ENCODE assay signal across 22 mouse cellular contexts in genomic region chr19:36630361-36630760, GRCm38 (mm10).
DNase-seq lines count a peak whose midpoint lies in the region; ATAC-seq and TF ChIP-seq lines count a peak whose summit lies in the region.
"Had no signal": no experiment of that assay in that cellular context is flagged by ENCODE, and none has a peak within 500 bp of the region (broad histone marks: within the 10 kb centered on the region; RNA-seq: fewer than 3 reads in every experiment).

No protein-coding gene starts in this region.

- H3K4me3 ChIP-seq in hindbrain, postnatal 0 days (ENCODE audit: low read length), result no peak overlapping the region
- no peak overlapping the region for H3K4me3 ChIP-seq in hindbrain, embryonic 13.5 days
- no peak overlapping the region for H3K4me3 ChIP-seq in liver, embryonic 15.5 days (replicated peaks)
- H3K4me3 ChIP-seq: embryonic facial prominence, embryonic 15.5 days; heart, adult 2 months; hindbrain, embryonic 12.5 days had no signal

- no peaks in the 10 kb centered on the region for H3K4me1 ChIP-seq in hindbrain, postnatal 0 days (ENCODE audit: insufficient read depth, low read length)
- no peaks in the 10 kb centered on the region for H3K4me1 ChIP-seq in hindbrain, embryonic 13.5 days (replicated peaks)
- H3K4me1 ChIP-seq in liver, embryonic 15.5 days (replicated peaks), result peaks cover 5% of the 10 kb centered on the region; the same call in 1 of the 2 replicates
- H3K4me1 ChIP-seq: embryonic facial prominence, embryonic 15.5 days; hindbrain, embryonic 12.5 days had no signal

- H3K9me3 ChIP-seq in hindbrain, postnatal 0 days (ENCODE audit: low read length), result no peaks in the 10 kb centered on the region
- H3K9me3 ChIP-seq in hindbrain, embryonic 13.5 days, result 0 out of 2 replicates have a peak, but pooled peaks cover 4% of the 10 kb centered on the region
- H3K9me3 ChIP-seq in liver, embryonic 15.5 days (replicated peaks), result no peaks in the 10 kb centered on the region
- H3K9me3 ChIP-seq: embryonic facial prominence, embryonic 15.5 days; hindbrain, embryonic 12.5 days had no signal

- no peak for TF ChIP-seq CTCF in hindbrain, postnatal 0 days (IDR thresholded peaks at IDR 0.05; ENCODE audit: low read depth)

- H3K27ac ChIP-seq in hindbrain, postnatal 0 days, result no peak overlapping the region
- H3K27ac ChIP-seq in hindbrain, embryonic 13.5 days, result no peak overlapping the region
- H3K27ac ChIP-seq in liver, embryonic 15.5 days (replicated peaks), result peak overlapping the region; percentile 41; the same call in 1 of the 2 replicates
- H3K27ac ChIP-seq: embryonic facial prominence, embryonic 15.5 days; heart, adult 2 months; hindbrain, embryonic 12.5 days had no signal

- no peak overlapping the region for H3K4me2 ChIP-seq in hindbrain, postnatal 0 days (ENCODE audit: low read depth, low read length)
- H3K4me2 ChIP-seq in hindbrain, embryonic 13.5 days, result no peak overlapping the region
- H3K4me2 ChIP-seq in liver, embryonic 15.5 days, result no peak overlapping the region
- H3K4me2 ChIP-seq: embryonic facial prominence, embryonic 15.5 days; heart, embryonic 11.5 days; hindbrain, embryonic 12.5 days had no signal

- no peak overlapping the region for H3K9ac ChIP-seq in hindbrain, postnatal 0 days (replicated peaks; ENCODE audit: low read length)
- no peak overlapping the region for H3K9ac ChIP-seq in hindbrain, embryonic 13.5 days
- no peak overlapping the region for H3K9ac ChIP-seq in liver, embryonic 15.5 days
- H3K9ac ChIP-seq: embryonic facial prominence, embryonic 15.5 days; forebrain, postnatal 0 days; hindbrain, embryonic 12.5 days had no signal

- H3K27me3 ChIP-seq in hindbrain, postnatal 0 days (ENCODE audit: insufficient read depth, low read length), result no peaks in the 10 kb centered on the region
- H3K27me3 ChIP-seq in hindbrain, embryonic 13.5 days, result no peaks in the 10 kb centered on the region
- H3K27me3 ChIP-seq in liver, embryonic 15.5 days, result no peaks in the 10 kb centered on the region
- H3K27me3 ChIP-seq: embryonic facial prominence, embryonic 15.5 days; hindbrain, embryonic 12.5 days had no signal

- no peak for DNase-seq in hindbrain, postnatal 0 days (ENCODE audit: low spot score)
- no peak for DNase-seq in liver
- DNase-seq in retina, embryonic 14.5 days (ENCODE audit: low spot score), result peak; percentile 22
- no peak for DNase-seq in natural killer cell, adult 2 months (ENCODE audit: low spot score in 2 of 2)
- DNase-seq: adrenal gland, adult 8-10 months; adrenal gland, postnatal 25 days; cerebellum, adult 11-12 months; cerebellum, adult 8-10 months; cerebellum, postnatal 36 days; embryo, embryonic 11 days; forebrain, postnatal 0 days; gastrocnemius, postnatal 25 days; heart, adult 2 months had no signal

- WGBS in hindbrain, postnatal 0 days, result 81% methylated on average over 5 of the region's 5 CpGs
- 91% methylated on average over 5 of the region's 5 CpGs for WGBS in hindbrain, embryonic 13.5 days
- 55% methylated on average over 5 of the region's 5 CpGs for WGBS in liver, embryonic 15.5 days (ENCODE audit: insufficient replicate concordance)

- no peaks in the 10 kb centered on the region for H3K36me3 ChIP-seq in hindbrain, postnatal 0 days (ENCODE audit: insufficient read depth, low read length)
- no peaks in the 10 kb centered on the region for H3K36me3 ChIP-seq in hindbrain, embryonic 13.5 days
- H3K36me3 ChIP-seq in liver, embryonic 15.5 days (replicated peaks), result no peaks in the 10 kb centered on the region
- H3K36me3 ChIP-seq: embryonic facial prominence, embryonic 15.5 days; hindbrain, embryonic 12.5 days had no signal

- peak; percentile 55; the same call in 1 of the 2 replicates for ATAC-seq in hindbrain, postnatal 0 days
- ATAC-seq in hindbrain, embryonic 13.5 days (ENCODE audit: low FRiP score), result no peak
- no peak for ATAC-seq in liver, embryonic 15.5 days (ENCODE audit: insufficient read depth)
- ATAC-seq: activated CD4-positive, CD25-positive, alpha-beta regulatory T cell, adult 4 months; CD4-positive, CD25-positive, alpha-beta regulatory T cell, adult 4 months; forebrain, embryonic 14.5 days; forebrain, postnatal 0 days; inflammation-experienced regulatory T-cells, adult 6 months had no signal
